Mouse (Mus musculus): Measurements from ENCODE around the gene Clca3b. TPM values are rescaled to one million over a fixed set of nuclear protein-coding genes. Genes with fewer than 3 reads are reported as not detected.
"Not testable (repeated sequence)": the region's sequence is repeated elsewhere in the genome, so short reads cannot be mapped to it uniquely, and the experiment has no call there.

Gene Clca3b
- not detected in 2 replicates for polyA plus RNA-seq (2016; fragmentation: Nextera tagmentation; extraction: Ambion mirVana)

- H3K27ac ChIP-seq; H3K27me3 ChIP-seq (ENCODE audit: insufficient read depth, poor library complexity, severe bottlenecking); H3K36me3 ChIP-seq; H3K4me1 ChIP-seq; DNase-seq (ENCODE audit: low spot score); H3K9me3 ChIP-seq; H3K4me3 ChIP-seq: not testable (repeated sequence)
- WGBS: 84% methylated on average over 9 of the region's 9 CpGs
These were observed at the start of gene Clca3b for GRCm38 (mm10) chr3:144849014-144849556. Gene Clca3b (minus strand): TSS chr3:144849357.

- no peaks in the 10 kb centered on the region for H3K9me3 ChIP-seq
- no peaks in the 10 kb centered on the region for H3K4me1 ChIP-seq
- DNase-seq (ENCODE audit: low spot score): no peak
- H3K36me3 ChIP-seq: no peaks in the 10 kb centered on the region
- H3K27ac ChIP-seq: no peak overlapping the region
- 80% methylated on average over 2 of the region's 2 CpGs for WGBS
- no peak overlapping the region for H3K4me3 ChIP-seq
- H3K27me3 ChIP-seq (ENCODE audit: insufficient read depth, poor library complexity, severe bottlenecking): no peaks in the 10 kb centered on the region
These were observed 48.0 kb upstream of the Clca3b start for GRCm38 (mm10) chr3:144897042-144897678.

GRCm38 (mm10) chr3:144890246-144890758 is 41.1 kb upstream of the Clca3b start:
- Histone ChIP-seq H3K9me3 (no peaks in the 10 kb centered on the region), H3K4me3 (no peak overlapping the region), H3K4me1 (no peaks in the 10 kb centered on the region), H3K27me3 (ENCODE audit: insufficient read depth, poor library complexity, severe bottlenecking) (no peaks in the 10 kb centered on the region), H3K36me3 (no peaks in the 10 kb centered on the region), H3K27ac (no peak overlapping the region)
- 47% methylated on average over 2 of the region's 2 CpGs for WGBS
- DNase-seq (ENCODE audit: low spot score): no peak

- Histone ChIP-seq H3K4me3 (no peak overlapping the region), H3K27me3 (ENCODE audit: insufficient read depth, poor library complexity, severe bottlenecking) (no peaks in the 10 kb centered on the region), H3K27ac (no peak overlapping the region), H3K9me3 (no peaks in the 10 kb centered on the region), H3K4me1 (no peaks in the 10 kb centered on the region), H3K36me3 (no peaks in the 10 kb centered on the region)
- DNase-seq (ENCODE audit: low spot score): no peak
These were observed 37.8 kb upstream of the Clca3b start for GRCm38 (mm10) chr3:144886957-144887356.

- H3K4me1 ChIP-seq; H3K4me3 ChIP-seq; H3K9me3 ChIP-seq; H3K36me3 ChIP-seq; DNase-seq (ENCODE audit: low spot score); H3K27ac ChIP-seq; H3K27me3 ChIP-seq (ENCODE audit: insufficient read depth, poor library complexity, severe bottlenecking): not testable (repeated sequence)
- 58% methylated on average over 4 of the region's 4 CpGs for WGBS
These were observed 22.9 kb upstream of the Clca3b start for GRCm38 (mm10) chr3:144872012-144872411.

- Histone ChIP-seq H3K4me3 (no peak overlapping the region), H3K9me3 (no peaks in the 10 kb centered on the region), H3K27ac (no peak overlapping the region), H3K36me3 (no peaks in the 10 kb centered on the region), H3K27me3 (ENCODE audit: insufficient read depth, poor library complexity, severe bottlenecking) (no peaks in the 10 kb centered on the region), H3K4me1 (no peaks in the 10 kb centered on the region)
- no peak for DNase-seq (ENCODE audit: low spot score)
- 72% methylated on average over 4 of the region's 4 CpGs for WGBS
These were observed 427 bp upstream of the Clca3b start for GRCm38 (mm10) chr3:144849584-144849983.

GRCm38 (mm10) chr3:144827257-144827656 is 21.9 kb downstream of the Clca3b start:
- no peak overlapping the region for H3K4me3 ChIP-seq
- H3K27ac ChIP-seq: no peak overlapping the region
- DNase-seq (ENCODE audit: low spot score): no peak
- WGBS: 89% methylated on average over 6 of the region's 6 CpGs
- no peaks in the 10 kb centered on the region for H3K4me1 ChIP-seq
- no peaks in the 10 kb centered on the region for H3K9me3 ChIP-seq
- H3K27me3 ChIP-seq (ENCODE audit: insufficient read depth, poor library complexity, severe bottlenecking): no peaks in the 10 kb centered on the region
- no peaks in the 10 kb centered on the region for H3K36me3 ChIP-seq

- Histone ChIP-seq H3K9me3 (no peaks in the 10 kb centered on the region), H3K27me3 (ENCODE audit: insufficient read depth, poor library complexity, severe bottlenecking) (no peaks in the 10 kb centered on the region), H3K36me3 (no peaks in the 10 kb centered on the region), H3K4me1 (no peaks in the 10 kb centered on the region), H3K4me3 (no peak overlapping the region), H3K27ac (no peak overlapping the region)
- peak; percentile 88 for DNase-seq (ENCODE audit: low spot score)
- 18% methylated on average over 10 of the region's 10 CpGs for WGBS
These were observed 24.0 kb downstream of the Clca3b start for GRCm38 (mm10) chr3:144825151-144825550.

GRCm38 (mm10) chr3:144823331-144823730 is 25.8 kb downstream of the Clca3b start:
- no peak overlapping the region for H3K4me3 ChIP-seq
- no peaks in the 10 kb centered on the region for H3K27me3 ChIP-seq (ENCODE audit: insufficient read depth, poor library complexity, severe bottlenecking)
- no peaks in the 10 kb centered on the region for H3K9me3 ChIP-seq
- no peaks in the 10 kb centered on the region for H3K36me3 ChIP-seq
- DNase-seq (ENCODE audit: low spot score): no peak
- 87% methylated on average over 5 of the region's 5 CpGs for WGBS
- no peak overlapping the region for H3K27ac ChIP-seq
- H3K4me1 ChIP-seq: no peaks in the 10 kb centered on the region

GRCm38 (mm10) chr3:144820632-144821031 is 28.5 kb downstream of the Clca3b start:
- DNase-seq (ENCODE audit: low spot score): no peak
- Histone ChIP-seq H3K4me3 (no peak overlapping the region), H3K36me3 (no peaks in the 10 kb centered on the region), H3K27me3 (ENCODE audit: insufficient read depth, poor library complexity, severe bottlenecking) (no peaks in the 10 kb centered on the region), H3K9me3 (no peaks in the 10 kb centered on the region), H3K27ac (no peak overlapping the region), H3K4me1 (no peaks in the 10 kb centered on the region)
- 23% methylated on average over 1 of the region's 1 CpGs for WGBS

GRCm38 (mm10) chr3:144819219-144819618 is 29.9 kb downstream of the Clca3b start, which contains the start of gene Clca3a2:
Gene Clca3a2 (minus strand): TSS chr3:144819494.
- not testable (repeated sequence) for H3K9me3 ChIP-seq; H3K27me3 ChIP-seq (ENCODE audit: insufficient read depth, poor library complexity, severe bottlenecking); H3K27ac ChIP-seq; DNase-seq (ENCODE audit: low spot score); H3K36me3 ChIP-seq; H3K4me3 ChIP-seq; H3K4me1 ChIP-seq
- WGBS: 80% methylated on average over 6 of the region's 6 CpGs

GRCm38 (mm10) chr3:144813336-144813735 is 35.8 kb downstream of the Clca3b start:
- H3K9me3 ChIP-seq; H3K36me3 ChIP-seq; H3K27me3 ChIP-seq (ENCODE audit: insufficient read depth, poor library complexity, severe bottlenecking); H3K4me1 ChIP-seq; DNase-seq (ENCODE audit: low spot score); H3K27ac ChIP-seq; H3K4me3 ChIP-seq: not testable (repeated sequence)
- 82% methylated on average over 6 of the region's 6 CpGs for WGBS

- H3K36me3 ChIP-seq: no peaks in the 10 kb centered on the region
- no peak for DNase-seq (ENCODE audit: low spot score)
- WGBS: 29% methylated on average over 3 of the region's 3 CpGs
- H3K27ac ChIP-seq: no peak overlapping the region
- no peak overlapping the region for H3K4me3 ChIP-seq
- H3K27me3 ChIP-seq (ENCODE audit: insufficient read depth, poor library complexity, severe bottlenecking): no peaks in the 10 kb centered on the region
- H3K9me3 ChIP-seq: no peaks in the 10 kb centered on the region
- H3K4me1 ChIP-seq: no peaks in the 10 kb centered on the region
These were observed 37.3 kb downstream of the Clca3b start for GRCm38 (mm10) chr3:144811821-144812220.

Measured in heart, embryonic 10.5 days (tissue).